Mouse (Mus musculus): ENCODE results near the gene Nifk.

GRCm38 (mm10) chr1:118377784-118378183 is 56.1 kb downstream of the Nifk start:
- no peak for TF ChIP-seq USF1 (IDR thresholded peaks at IDR 0.05; ENCODE audit: low read depth)
- TF ChIP-seq CTCF (IDR thresholded peaks at IDR 0.05; ENCODE audit: control insufficient read depth, insufficient read depth, insufficient read length) = no peak
- no peak for TF ChIP-seq FOSL1 (IDR thresholded peaks at IDR 0.05; ENCODE audit: insufficient read depth, low read length, poor library complexity, severe bottlenecking)
- no peak for TF ChIP-seq MAX (IDR thresholded peaks at IDR 0.05)
- no peak for TF ChIP-seq MYOD1 (IDR thresholded peaks at IDR 0.05; ENCODE audit: control insufficient read depth, insufficient read length, low read depth)
- no peak for TF ChIP-seq MYOG (IDR thresholded peaks at IDR 0.05; ENCODE audit: control insufficient read depth, extremely low read depth, insufficient read length)
